27 mouse cellular contexts compared by ENCODE assay signal in the genomic region with DNA sequence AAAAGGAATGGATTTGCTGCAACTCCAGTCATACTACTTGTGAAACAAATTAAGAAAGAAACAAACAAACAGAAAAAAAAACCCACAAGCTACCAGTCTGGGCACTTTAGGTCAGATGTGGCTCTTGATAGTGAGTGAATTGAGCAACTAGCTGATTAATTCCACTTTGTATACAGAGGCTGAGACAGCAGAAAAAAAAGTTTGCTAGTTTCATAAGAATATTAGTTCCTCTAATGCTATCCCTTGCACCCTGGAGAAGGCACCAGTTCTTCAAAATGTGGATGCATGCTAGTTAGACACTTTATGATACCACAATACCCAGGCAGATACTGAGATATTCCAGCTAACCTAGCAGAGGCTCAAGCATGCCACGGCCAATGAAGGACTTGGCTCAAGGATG. TPM values are rescaled to one million over a fixed set of nuclear protein-coding genes. Genes with fewer than 3 reads are reported as not detected.
A peak's percentile ranks its signal among the peaks of the same experiment; 100 is the strongest.
DNase-seq lines count a peak whose midpoint lies in the region; ATAC-seq and TF ChIP-seq lines count a peak whose summit lies in the region.
"Had no signal": no experiment of that assay in that cellular context is flagged by ENCODE, and none has a peak within 500 bp of the region (broad histone marks: within the 10 kb centered on the region; RNA-seq: fewer than 3 reads in every experiment).

No protein-coding gene starts in this region.

- no peak overlapping the region for H3K4me3 ChIP-seq in liver, postnatal 0 days (ENCODE audit: low read depth, low read length)
- no peak overlapping the region for H3K4me3 ChIP-seq in liver, embryonic 11.5 days (ENCODE audit: low read depth, low read length)
- no peak overlapping the region for H3K4me3 ChIP-seq in brown adipose tissue, adult 24 weeks (ENCODE audit: insufficient read depth, low read depth, low read length)
- H3K4me3 ChIP-seq: embryonic facial prominence, embryonic 15.5 days; erythroblast, embryonic 14.5 days; forebrain, embryonic 10.5 days; heart, embryonic 10.5 days; hindbrain, embryonic 12.5 days had no signal

- TF ChIP-seq EP300 in liver, postnatal 0 days (IDR thresholded peaks at IDR 0.05; ENCODE audit: low read depth), result no peak

- WGBS in liver, postnatal 0 days (ENCODE audit: insufficient replicate concordance), result 62% methylated on average over 1 of the region's 1 CpGs
- 74% methylated on average over 1 of the region's 1 CpGs for WGBS in liver, embryonic 11.5 days

- H3K9me3 ChIP-seq in liver, postnatal 0 days (ENCODE audit: low read length), result no peaks in the 10 kb centered on the region
- H3K9me3 ChIP-seq in liver, embryonic 11.5 days (ENCODE audit: control insufficient read depth, low read length), result no peaks in the 10 kb centered on the region
- H3K9me3 ChIP-seq: embryonic facial prominence, embryonic 15.5 days; forebrain, embryonic 10.5 days; heart, embryonic 10.5 days; hindbrain, embryonic 12.5 days had no signal

- no peaks in the 10 kb centered on the region for H3K36me3 ChIP-seq in liver, postnatal 0 days (replicated peaks; ENCODE audit: insufficient read depth, low read length)
- H3K36me3 ChIP-seq in liver, embryonic 11.5 days (ENCODE audit: control insufficient read depth, insufficient read depth, low read length), result no peaks in the 10 kb centered on the region
- H3K36me3 ChIP-seq: embryonic facial prominence, embryonic 15.5 days; forebrain, embryonic 10.5 days; heart, embryonic 10.5 days; hindbrain, embryonic 12.5 days had no signal

- ATAC-seq in liver, postnatal 0 days, result peak; percentile 49
- no peak for ATAC-seq in liver, embryonic 11.5 days (replicated peaks; ENCODE audit: low FRiP score)
- peak; percentile 70 for ATAC-seq in megakaryocyte, adult 5-6 weeks (ENCODE audit: poor library complexity, severe bottlenecking)
- ATAC-seq: activated CD4-positive, CD25-positive, alpha-beta regulatory T cell, adult 4 months; forebrain, embryonic 14.5 days; hindbrain, embryonic 16.5 days; Patski had no signal

- no peak for DNase-seq in liver, postnatal 0 days
- DNase-seq in liver, embryonic 11.5 days (ENCODE audit: low spot score), result no peak
- peak; percentile 65 for DNase-seq in 416B (ENCODE audit: low read depth)
- DNase-seq in cerebellum, adult 9-11 months, result no peak
- no peak for DNase-seq in thymus, adult 18-20 months
- no peak for DNase-seq in right cerebral cortex, adult 2 months (ENCODE audit: low spot score in 2 of 2)
- DNase-seq: adrenal gland, adult 2 months; adrenal gland, postnatal 25 days; cerebellum, adult 11 months; cerebellum, adult 8-10 months; cerebellum, postnatal 25 days; gastrocnemius, postnatal 36 days; heart, adult 18-20 months; heart, postnatal 10 days; heart, postnatal 4 days had no signal

- no peaks in the 10 kb centered on the region for H3K4me1 ChIP-seq in liver, postnatal 0 days (ENCODE audit: insufficient read depth)
- no peaks in the 10 kb centered on the region for H3K4me1 ChIP-seq in liver, embryonic 11.5 days (replicated peaks; ENCODE audit: control insufficient read depth, insufficient read depth, low read length)
- H3K4me1 ChIP-seq in brown adipose tissue, adult 24 weeks (ENCODE audit: control insufficient read depth, insufficient read depth, insufficient read length, low read length), result no peaks in the 10 kb centered on the region
- H3K4me1 ChIP-seq: embryonic facial prominence, embryonic 15.5 days; forebrain, embryonic 10.5 days; heart, embryonic 10.5 days; hindbrain, embryonic 12.5 days had no signal

- H3K27me3 ChIP-seq in liver, postnatal 0 days (ENCODE audit: insufficient read depth, low read length), result no peaks in the 10 kb centered on the region
- no peaks in the 10 kb centered on the region for H3K27me3 ChIP-seq in liver, embryonic 11.5 days (replicated peaks; ENCODE audit: control insufficient read depth, insufficient read depth, low read length)
- H3K27me3 ChIP-seq: CH12.LX; embryonic facial prominence, embryonic 15.5 days; hindbrain, embryonic 12.5 days; Patski had no signal

- TF ChIP-seq CTCF in liver, postnatal 0 days (IDR thresholded peaks at IDR 0.05; ENCODE audit: low read depth), result no peak

- H3K4me2 ChIP-seq in liver, postnatal 0 days (ENCODE audit: low read depth, low read length), result no peak overlapping the region
- H3K4me2 ChIP-seq in liver, embryonic 11.5 days, result no peak overlapping the region
- H3K4me2 ChIP-seq: embryonic facial prominence, embryonic 15.5 days; hindbrain, embryonic 12.5 days had no signal

- no peak overlapping the region for H3K9ac ChIP-seq in liver, postnatal 0 days (replicated peaks)
- H3K9ac ChIP-seq in liver, embryonic 11.5 days (ENCODE audit: low read depth, low read length), result no peak overlapping the region
- H3K9ac ChIP-seq: embryonic facial prominence, embryonic 15.5 days; hindbrain, embryonic 12.5 days had no signal

- no peak overlapping the region for H3K27ac ChIP-seq in liver, postnatal 0 days (ENCODE audit: low read depth)
- no peak overlapping the region for H3K27ac ChIP-seq in liver, embryonic 11.5 days (ENCODE audit: low read depth, low read length)
- H3K27ac ChIP-seq in brown adipose tissue, adult 24 weeks (replicated peaks; ENCODE audit: low read depth, low read length), result peak overlapping the region; percentile 30; the same call in 1 of the 2 replicates
- H3K27ac ChIP-seq: embryonic facial prominence, embryonic 15.5 days; forebrain, embryonic 10.5 days; heart, embryonic 10.5 days; hindbrain, embryonic 12.5 days had no signal

RNA-seq across cellular contexts. Expression of a gene that starts 26.0 kb away (rescaled TPM):
- polyA plus RNA-seq in liver, postnatal 0 days (2015; fragmentation: Nextera tagmentation; extraction: Ambion mirVana), result 34.1 and 42.3 TPM in 2 replicates
- polyA plus RNA-seq in liver, embryonic 11.5 days (2014; fragmentation: Nextera tagmentation; extraction: Ambion mirVana), result 21.8 and 22.6 TPM in 2 replicates
- polyA plus RNA-seq in brown adipose tissue, adult 24 weeks (2012; ENCODE audit: insufficient read depth, insufficient read length, missing spikeins), result 39.0 and 47.2 TPM in 2 replicates
- 0.13 and 2.6 TPM in 2 replicates for total RNA-seq in megakaryocyte, adult 5-6 weeks (2015)
- total RNA-seq in megakaryocyte, adult 5-6 weeks (2017), result 0.16 and 0.48 TPM in 2 replicates
- total RNA-seq: CH12.LX had no signal
